Mouse (Mus musculus) adrenal gland, adult 2 months (tissue): ENCODE measurements at regions not wholly inside any gene's neighbourhood (a gene's known extent, or its start where the extent isn't known, plus 50 kb on each side); places are given as distances from the start of the nearest gene placed in this dataset.
A peak's percentile ranks its signal among the peaks of the same experiment; 100 is the strongest.

Source experiments
- DNase-seq: peaks from one replicate; pipeline ENCODE4 v3.0.0; 2021

- DNase-seq, result no peak
Observed at GRCm38 (mm10) chr4:153542631-153543031, 60.0 kb upstream of the Ajap1 start.

GRCm38 (mm10) chr4:153543900-153544648 is 61.5 kb upstream of the Ajap1 start:
- DNase-seq, result no peak

- no peak for DNase-seq
Observed at GRCm38 (mm10) chr4:153546709-153547108, 64.1 kb upstream of the Ajap1 start.

- DNase-seq, result no peak
Observed at GRCm38 (mm10) chr4:153547111-153547510, 64.5 kb upstream of the Ajap1 start.

GRCm38 (mm10) chr4:153547871-153548270 is 65.3 kb upstream of the Ajap1 start:
- DNase-seq, result no peak

- no peak for DNase-seq
Observed at GRCm38 (mm10) chr4:153551291-153551690, 68.7 kb upstream of the Ajap1 start.

GRCm38 (mm10) chr4:153552483-153552882 is 69.9 kb upstream of the Ajap1 start:
- DNase-seq, result no peak

- DNase-seq, result no peak
Observed at GRCm38 (mm10) chr4:153557812-153558608, 75.4 kb upstream of the Ajap1 start.

GRCm38 (mm10) chr4:153559568-153559967 is 77.0 kb upstream of the Ajap1 start:
- DNase-seq, result no peak

- DNase-seq, result peak; percentile 25
Observed at GRCm38 (mm10) chr4:153560193-153560592, 77.6 kb upstream of the Ajap1 start.

GRCm38 (mm10) chr4:153560956-153561355 is 78.3 kb upstream of the Ajap1 start:
- DNase-seq, result peak; percentile 87

- peak; percentile 62 for DNase-seq
Observed at GRCm38 (mm10) chr4:153561991-153562390, 79.4 kb upstream of the Ajap1 start.

- DNase-seq, result no peak
Observed at GRCm38 (mm10) chr4:153567329-153567973, 84.8 kb upstream of the Ajap1 start.

GRCm38 (mm10) chr4:153573180-153573769 is 90.7 kb upstream of the Ajap1 start:
- peak; percentile 40 for DNase-seq

GRCm38 (mm10) chr4:153593291-153593690 is 110.7 kb upstream of the Ajap1 start:
- DNase-seq, result no peak

- DNase-seq, result no peak
Observed at GRCm38 (mm10) chr4:153599794-153600370, 117.3 kb upstream of the Ajap1 start.

- no peak for DNase-seq
Observed at GRCm38 (mm10) chr4:153602496-153602895, 119.9 kb upstream of the Ajap1 start.

GRCm38 (mm10) chr4:153603056-153603840 is 120.6 kb upstream of the Ajap1 start:
- DNase-seq, result peak; percentile 15

GRCm38 (mm10) chr4:153603936-153604335 is 121.3 kb upstream of the Ajap1 start:
- peak; percentile 89 for DNase-seq

- no peak for DNase-seq
Observed at GRCm38 (mm10) chr4:153604695-153605485, 122.3 kb upstream of the Ajap1 start.
